Mouse (Mus musculus) myocyte (in vitro differentiated cells): ENCODE measurements around the gene Ap1g1.

Source experiments
- MYOG ChIP-seq, 3 experiments: IDR thresholded peaks; one replicate each; pipeline ENCODE4 v1.6.1; 2011; ENCODE audit warnings: control low read depth in 2 of 3, low read depth in 2 of 3, mild to moderate bottlenecking in 2 of 3; ENCODE audit not compliant: insufficient read length in 2 of 3, control insufficient read depth in 1 of 3, insufficient read depth in 1 of 3
- POLR2A ChIP-seq: IDR thresholded peaks from one replicate; pipeline ENCODE4 v1.6.1; 2011; ENCODE audit warnings: low read depth, mild to moderate bottlenecking, control low read depth, moderate library complexity; ENCODE audit not compliant: insufficient read length
- POLR2AphosphoS2 ChIP-seq: IDR thresholded peaks from one replicate; pipeline ENCODE4 v1.6.1; 2011; ENCODE audit warnings: low read depth, control low read depth; ENCODE audit not compliant: insufficient read length
- TCF12 ChIP-seq: IDR thresholded peaks from one replicate; pipeline ENCODE4 v1.6.1; 2011; ENCODE audit warnings: mild to moderate bottlenecking, control low read depth; ENCODE audit not compliant: poor library complexity, insufficient read depth, severe bottlenecking

- TF ChIP-seq POLR2A (no peak), TCF12 (no peak), POLR2AphosphoS2 (no peak), MYOG (IDR thresholded peaks at IDR 0.05; ENCODE audit: control insufficient read depth in 1 of 3, insufficient read depth in 1 of 3, insufficient read length in 2 of 3, low read depth in 2 of 3) (no peak)
Observed at GRCm38 (mm10) chr8:109895355-109895754, 117.0 kb downstream of the Ap1g1 start.
